Comparison of ENCODE assay signal across 17 mouse cellular contexts in the genomic region with DNA sequence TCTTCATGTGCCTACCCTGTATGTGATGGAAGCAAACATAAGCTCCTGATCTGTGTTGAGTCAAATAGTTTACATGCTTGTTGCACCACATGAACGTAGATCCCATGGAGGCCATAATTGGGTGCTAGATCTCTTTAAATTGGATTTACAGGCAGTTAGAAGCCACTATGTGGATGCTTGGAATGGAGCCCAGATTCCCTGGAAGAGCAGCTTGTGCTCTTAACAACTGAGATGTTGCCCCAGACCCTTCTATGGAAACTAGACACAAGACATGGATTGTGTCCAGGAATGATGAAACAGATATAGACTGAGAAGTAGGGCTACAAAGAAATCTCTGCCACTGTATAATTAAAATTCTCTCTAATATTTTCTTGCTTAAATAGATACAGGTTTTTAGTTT.
A peak's percentile ranks its signal among the peaks of the same experiment; 100 is the strongest.
DNase-seq lines count a peak whose midpoint lies in the region; ATAC-seq and TF ChIP-seq lines count a peak whose summit lies in the region.
"Had no signal": no experiment of that assay in that cellular context is flagged by ENCODE, and none has a peak within 500 bp of the region (broad histone marks: within the 10 kb centered on the region; RNA-seq: fewer than 3 reads in every experiment).

No protein-coding gene starts in this region.

- whole genome bisulfite sequencing in limb, embryonic 13.5 days: 30% methylated on average over 1 of the region's 1 CpGs
- 91% methylated on average over 1 of the region's 1 CpGs for WGBS in limb, embryonic 10.5 days
- WGBS in kidney, embryonic 15.5 days: 71% methylated on average over 1 of the region's 1 CpGs

- TF ChIP-seq CTCF in brain, embryonic 14.5 days (IDR thresholded peaks at IDR 0.05; ENCODE audit: borderline replicate concordance, extremely low read depth, insufficient read depth, insufficient read length): no peak

- H3K36me3 ChIP-seq in limb, embryonic 13.5 days: no peaks in the 10 kb centered on the region
- no peaks in the 10 kb centered on the region for H3K36me3 ChIP-seq in limb, embryonic 10.5 days
- no peaks in the 10 kb centered on the region for H3K36me3 ChIP-seq in kidney, embryonic 15.5 days
- H3K36me3 ChIP-seq: limb, embryonic 12.5 days; neural tube, embryonic 15.5 days had no signal

- no peaks in the 10 kb centered on the region for H3K9me3 ChIP-seq in limb, embryonic 13.5 days
- H3K9me3 ChIP-seq in limb, embryonic 10.5 days (replicated peaks): no peaks in the 10 kb centered on the region
- no peaks in the 10 kb centered on the region for H3K9me3 ChIP-seq in kidney, embryonic 15.5 days (replicated peaks)
- H3K9me3 ChIP-seq: neural tube, embryonic 15.5 days had no signal

- H3K4me3 ChIP-seq in limb, embryonic 13.5 days: no peak overlapping the region
- no peak overlapping the region for H3K4me3 ChIP-seq in limb, embryonic 10.5 days
- H3K4me3 ChIP-seq in kidney, embryonic 15.5 days (replicated peaks): no peak overlapping the region
- H3K4me3 ChIP-seq: erythroblast, embryonic 14.5 days; gastrocnemius, adult 2 months; limb, embryonic 12.5 days; neural tube, embryonic 15.5 days had no signal

- H3K4me1 ChIP-seq in limb, embryonic 13.5 days: no peaks in the 10 kb centered on the region
- H3K4me1 ChIP-seq in limb, embryonic 10.5 days: no peaks in the 10 kb centered on the region
- no peaks in the 10 kb centered on the region for H3K4me1 ChIP-seq in kidney, embryonic 15.5 days
- H3K4me1 ChIP-seq: limb, embryonic 12.5 days; neural tube, embryonic 15.5 days had no signal

- H3K27me3 ChIP-seq in limb, embryonic 13.5 days: no peaks in the 10 kb centered on the region
- no peaks in the 10 kb centered on the region for H3K27me3 ChIP-seq in limb, embryonic 10.5 days (ENCODE audit: low read depth, poor library complexity, severe bottlenecking)
- H3K27me3 ChIP-seq in kidney, embryonic 15.5 days: no peaks in the 10 kb centered on the region
- H3K27me3 ChIP-seq: limb, embryonic 12.5 days; neural tube, embryonic 15.5 days had no signal

- DNase-seq in frontal cortex, postnatal 10 days (ENCODE audit: low spot score in 2 of 2): peak; percentile 7 to 13
- DNase-seq in frontal cortex, postnatal 25 days (ENCODE audit: low spot score in 2 of 2): no peak
- DNase-seq in limb, embryonic 10.5 days (ENCODE audit: low spot score): no peak
- DNase-seq in brain, embryonic 14.5 days (ENCODE audit: low read depth): peak; percentile 92
- peak; percentile 9 to 37 for DNase-seq in layer of hippocampus, postnatal 14 days (ENCODE audit: low spot score in 2 of 2)
- DNase-seq: cerebellum, adult 2 months; gastrocnemius, adult 2 months; heart, adult 11 months; kidney, adult 9 months; thymus, postnatal 36 days had no signal

- TF ChIP-seq POLR2A in brain, embryonic 14.5 days (IDR thresholded peaks at IDR 0.05; ENCODE audit: borderline replicate concordance, extremely low read depth, insufficient read depth, insufficient read length, poor library complexity, severe bottlenecking): no peak

- ATAC-seq in limb, embryonic 13.5 days (ENCODE audit: low FRiP score, low read depth): peak; percentile 61; the same call in 1 of the 2 replicates
- ATAC-seq in kidney, embryonic 15.5 days (replicated peaks; ENCODE audit: low FRiP score): no peak
- no peak for ATAC-seq in erythroid progenitor cell, adult 5-6 weeks (replicated peaks; ENCODE audit: low FRiP score, poor library complexity, severe bottlenecking)

- H3K4me2 ChIP-seq in limb, embryonic 13.5 days (replicated peaks): no peak overlapping the region
- no peak overlapping the region for H3K4me2 ChIP-seq in kidney, embryonic 15.5 days
- H3K4me2 ChIP-seq: limb, embryonic 12.5 days; neural tube, embryonic 15.5 days had no signal

- no peak overlapping the region for H3K9ac ChIP-seq in limb, embryonic 13.5 days
- H3K9ac ChIP-seq in kidney, embryonic 15.5 days: no peak overlapping the region
- H3K9ac ChIP-seq: limb, embryonic 12.5 days; neural tube, embryonic 15.5 days had no signal

- H3K27ac ChIP-seq in limb, embryonic 13.5 days: no peak overlapping the region
- H3K27ac ChIP-seq in limb, embryonic 10.5 days: no peak overlapping the region
- no peak overlapping the region for H3K27ac ChIP-seq in kidney, embryonic 15.5 days
- H3K27ac ChIP-seq: gastrocnemius, adult 2 months; limb, embryonic 12.5 days; macrophage; neural tube, embryonic 15.5 days had no signal

Comparison
In these comparisons a context has a peak if more than half of its experiments do, and no peak if none do; other contexts are left out.
1. DNase-seq: peak in frontal cortex, postnatal 10 days (2 of 2), brain, embryonic 14.5 days (single experiment) and layer of hippocampus, postnatal 14 days (2 of 2); none in frontal cortex, postnatal 25 days (0 of 2) and limb, embryonic 10.5 days (single experiment).